Mouse (Mus musculus): ENCODE results near the gene Btbd11.

- TF ChIP-seq EP300 (IDR thresholded peaks at IDR 0.05; ENCODE audit: low read depth) (no peak), CTCF (IDR thresholded peaks at IDR 0.05; ENCODE audit: low read depth) (no peak)
These were observed 192.2 kb downstream of the Btbd11 start for GRCm38 (mm10) chr10:85578571-85579465.
